Mouse (Mus musculus) myocyte (in vitro differentiated cells): ENCODE results near the gene Cxcr1. TPM values are rescaled to one million over a fixed set of nuclear protein-coding genes. Genes with fewer than 3 reads are reported as not detected.

Experiments used
- H3K27me3 ChIP-seq: one replicate; pipeline ENCODE4 v1.6.1; 2011; ENCODE audit not compliant: control insufficient read depth, insufficient read depth, insufficient read length
- H3K36me3 ChIP-seq: one replicate; pipeline ENCODE4 v1.6.1; 2011; ENCODE audit not compliant: control insufficient read depth, insufficient read depth
- H3K4me2 ChIP-seq: one replicate; pipeline ENCODE4 v1.6.1; 2011; ENCODE audit warnings: low read depth, control low read depth
- H3K4me3 ChIP-seq: one replicate; pipeline ENCODE4 v1.5.1; 2011; ENCODE audit warnings: mild to moderate bottlenecking, control low read depth, moderate library complexity
- H3K79me2 ChIP-seq: one replicate; pipeline ENCODE4 v1.6.1; 2011; ENCODE audit not compliant: control insufficient read depth, insufficient read depth
- H3ac ChIP-seq: one replicate; pipeline ENCODE4 v1.6.1; 2011; ENCODE audit not compliant: control insufficient read depth, insufficient read length
- CEBPB ChIP-seq: IDR thresholded peaks from 2 replicates; pipeline ENCODE4 v1.6.1; 2011; ENCODE audit warnings: mild to moderate bottlenecking, moderate library complexity; ENCODE audit not compliant: poor library complexity, insufficient read depth, severe bottlenecking
- E2F4 ChIP-seq: IDR thresholded peaks from one replicate; pipeline ENCODE4 v1.6.1; 2011; ENCODE audit warnings: mild to moderate bottlenecking, control low read depth, moderate library complexity; ENCODE audit not compliant: insufficient read depth
- MAX ChIP-seq: IDR thresholded peaks from one replicate; pipeline ENCODE4 v1.6.1; 2011; ENCODE audit warnings: low read depth, mild to moderate bottlenecking, control low read depth
- MYOD1 ChIP-seq, 3 experiments: IDR thresholded peaks; one replicate each; pipeline ENCODE4 v1.6.1; 2011; ENCODE audit warnings: control low read depth in 2 of 3, low read depth in 2 of 3, mild to moderate bottlenecking in 2 of 3, moderate library complexity in 1 of 3; ENCODE audit not compliant: insufficient read length in 2 of 3, control insufficient read depth in 1 of 3
- MYOG ChIP-seq, 3 experiments: IDR thresholded peaks; one replicate each; pipeline ENCODE4 v1.6.1; 2011; ENCODE audit warnings: control low read depth in 2 of 3, low read depth in 2 of 3, mild to moderate bottlenecking in 2 of 3; ENCODE audit not compliant: insufficient read length in 2 of 3, control insufficient read depth in 1 of 3, insufficient read depth in 1 of 3
- POLR2A ChIP-seq: IDR thresholded peaks from one replicate; pipeline ENCODE4 v1.6.1; 2011; ENCODE audit warnings: low read depth, mild to moderate bottlenecking, control low read depth, moderate library complexity; ENCODE audit not compliant: insufficient read length
- POLR2AphosphoS2 ChIP-seq: IDR thresholded peaks from one replicate; pipeline ENCODE4 v1.6.1; 2011; ENCODE audit warnings: low read depth, control low read depth; ENCODE audit not compliant: insufficient read length
- REST ChIP-seq: IDR thresholded peaks from one replicate; pipeline ENCODE4 v1.6.1; 2011; ENCODE audit warnings: mild to moderate bottlenecking, control low read depth, moderate library complexity; ENCODE audit not compliant: insufficient read depth, insufficient read length
- SRF ChIP-seq: IDR thresholded peaks from one replicate; pipeline ENCODE4 v1.6.1; 2011; ENCODE audit warnings: low read depth; ENCODE audit not compliant: control insufficient read depth, insufficient read length
- TCF12 ChIP-seq: IDR thresholded peaks from one replicate; pipeline ENCODE4 v1.6.1; 2011; ENCODE audit warnings: mild to moderate bottlenecking, control low read depth; ENCODE audit not compliant: poor library complexity, insufficient read depth, severe bottlenecking
- TCF3 ChIP-seq: IDR thresholded peaks from one replicate; pipeline ENCODE4 v1.6.1; 2011; ENCODE audit warnings: low read depth, control low read depth; ENCODE audit not compliant: insufficient read length
- USF1 ChIP-seq: IDR thresholded peaks from one replicate; pipeline ENCODE4 v1.6.1; 2011; ENCODE audit warnings: low read depth, mild to moderate bottlenecking, control low read depth, moderate library complexity
- polyA plus RNA-seq: library from polyadenylated mRNA; unstranded; fragments of >200 nt; fragmentation: generic; extraction: Trizol; gene quantifications from one replicate; pipeline ENCODE4 v1.2.1, GENCODE M21; 2012; ENCODE audit warnings: missing spikeins

Gene Cxcr1
- polyA plus RNA-seq, 1 experiment = not detected

GRCm38 (mm10) chr1:74190471-74190870, 4.0 kb downstream of the Cxcr1 start:
- no peaks in the 10 kb centered on the region for H3K36me3 ChIP-seq
- peaks cover 19% of the 10 kb centered on the region for H3K27me3 ChIP-seq
- no peaks in the 10 kb centered on the region for H3K79me2 ChIP-seq
- H3K4me3 ChIP-seq = no peak overlapping the region
- TF ChIP-seq TCF3 = no peak
- no peak for TF ChIP-seq TCF12
- TF ChIP-seq E2F4 = no peak
- TF ChIP-seq SRF = no peak
- no peak for TF ChIP-seq MAX
- no peak overlapping the region for H3K4me2 ChIP-seq
- no peak overlapping the region for H3ac ChIP-seq

GRCm38 (mm10) chr1:74183006-74183405, 11.4 kb downstream of the Cxcr1 start:
- H3K27me3 ChIP-seq = peaks cover 4% of the 10 kb centered on the region
- TF ChIP-seq TCF12 (no peak), MAX (no peak), E2F4 (no peak), MYOD1 (IDR thresholded peaks at IDR 0.05; ENCODE audit: control insufficient read depth in 1 of 3, insufficient read length in 2 of 3, low read depth in 2 of 3) (no peak), CEBPB (no peak), USF1 (no peak), POLR2A (no peak)
- no peak overlapping the region for H3K4me3 ChIP-seq
- no peak overlapping the region for H3K4me2 ChIP-seq
- no peaks in the 10 kb centered on the region for H3K79me2 ChIP-seq
- H3ac ChIP-seq = no peak overlapping the region
- no peaks in the 10 kb centered on the region for H3K36me3 ChIP-seq

- H3K4me2 ChIP-seq = no peak overlapping the region
- TF ChIP-seq REST (no peak), POLR2AphosphoS2 (no peak), POLR2A (no peak), TCF12 (no peak), CEBPB (no peak), MYOD1 (IDR thresholded peaks at IDR 0.05; ENCODE audit: control insufficient read depth in 1 of 3, insufficient read length in 2 of 3, low read depth in 2 of 3) (no peak), SRF (no peak), USF1 (no peak), MYOG (IDR thresholded peaks at IDR 0.05; ENCODE audit: control insufficient read depth in 1 of 3, insufficient read depth in 1 of 3, insufficient read length in 2 of 3, low read depth in 2 of 3) (no peak)
Measured at GRCm38 (mm10) chr1:74181462-74181861, 13.0 kb downstream of the Cxcr1 start.

GRCm38 (mm10) chr1:74179624-74180408, 14.6 kb downstream of the Cxcr1 start:
- TF ChIP-seq POLR2AphosphoS2 = no peak
- no peak for TF ChIP-seq MYOG (IDR thresholded peaks at IDR 0.05; ENCODE audit: control insufficient read depth in 1 of 3, insufficient read depth in 1 of 3, insufficient read length in 2 of 3, low read depth in 2 of 3)
- no peak overlapping the region for H3ac ChIP-seq
- no peak overlapping the region for H3K4me3 ChIP-seq
- no peak overlapping the region for H3K4me2 ChIP-seq
- H3K36me3 ChIP-seq = no peaks in the 10 kb centered on the region
- H3K27me3 ChIP-seq = peaks cover 4% of the 10 kb centered on the region
- H3K79me2 ChIP-seq = no peaks in the 10 kb centered on the region

More at GRCm38 (mm10) chr1:74181462-74181861, 13.0 kb downstream of the Cxcr1 start:
- Histone ChIP-seq H3ac (no peak overlapping the region), H3K36me3 (no peaks in the 10 kb centered on the region), H3K27me3 (peaks cover 4% of the 10 kb centered on the region), H3K4me3 (no peak overlapping the region), H3K79me2 (no peaks in the 10 kb centered on the region)

DNA sequence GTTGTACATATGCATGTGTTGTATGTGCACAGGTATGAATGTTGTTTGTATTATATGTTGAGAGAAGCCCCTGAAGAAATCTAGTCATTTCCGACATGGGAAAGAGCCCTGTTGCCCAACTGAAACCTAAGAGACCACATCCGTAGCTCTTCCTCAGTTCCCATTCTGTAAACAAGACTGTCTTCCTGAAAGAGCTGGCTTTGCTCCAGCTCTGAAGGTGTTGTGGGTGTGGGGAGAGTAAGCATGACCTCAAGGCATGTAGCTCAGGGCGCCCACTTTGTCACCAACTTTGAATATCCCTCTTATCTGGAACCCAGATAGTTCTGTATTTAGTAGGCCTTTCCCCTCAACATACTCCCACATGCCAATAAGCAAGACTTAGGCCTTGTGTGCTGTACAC, 15.8 kb downstream of the Cxcr1 start:
- Histone ChIP-seq H3K27me3 (peaks cover 4% of the 10 kb centered on the region), H3K36me3 (no peaks in the 10 kb centered on the region), H3K4me2 (no peak overlapping the region), H3K4me3 (no peak overlapping the region), H3K79me2 (no peaks in the 10 kb centered on the region), H3ac (no peak overlapping the region)
- TF ChIP-seq USF1 (no peak), TCF12 (no peak), POLR2A (no peak), CEBPB (no peak), MYOG (IDR thresholded peaks at IDR 0.05; ENCODE audit: control insufficient read depth in 1 of 3, insufficient read depth in 1 of 3, insufficient read length in 2 of 3, low read depth in 2 of 3) (no peak), TCF3 (no peak), REST (no peak), SRF (no peak), MAX (no peak), POLR2AphosphoS2 (no peak), MYOD1 (IDR thresholded peaks at IDR 0.05; ENCODE audit: control insufficient read depth in 1 of 3, insufficient read length in 2 of 3, low read depth in 2 of 3) (no peak), E2F4 (no peak)
